Mouse (Mus musculus): Measurements from ENCODE around the gene Paqr7. TPM values are rescaled to one million over a fixed set of nuclear protein-coding genes. Genes with fewer than 3 reads are reported as not detected.
"Not testable (repeated sequence)": the region's sequence is repeated elsewhere in the genome, so short reads cannot be mapped to it uniquely, and the experiment has no call there.

Paqr7 gene
- polyA plus RNA-seq, 1 experiment = not detected

- TF ChIP-seq GATA1 (IDR thresholded peaks at IDR 0.05; ENCODE audit: low read length) (no peak), TAL1 (IDR thresholded peaks at IDR 0.05; ENCODE audit: low read length) (no peak)
- H3K9me3 ChIP-seq (ENCODE audit: control insufficient read depth, low read length) = peaks cover 2% of the 10 kb centered on the region; the same call in 1 of the 2 replicates
Measured at GRCm38 (mm10) chr4:134494780-134495545, 1.5 kb upstream of the Paqr7 start.

GRCm38 (mm10) chr4:134495546-134495923 is 962 bp upstream of the Paqr7 start:
- peaks cover 33% of the 10 kb centered on the region for H3K4me1 ChIP-seq (ENCODE audit: control insufficient read depth)
- H3K4me3 ChIP-seq (replicated peaks) = no peak overlapping the region
- no peak for TF ChIP-seq TAL1 (IDR thresholded peaks at IDR 0.05; ENCODE audit: low read length)
- no peak for TF ChIP-seq GATA1 (IDR thresholded peaks at IDR 0.05; ENCODE audit: low read length)

More at GRCm38 (mm10) chr4:134494780-134495545, 1.5 kb upstream of the Paqr7 start:
- H3K4me1 ChIP-seq (ENCODE audit: control insufficient read depth) = peaks cover 33% of the 10 kb centered on the region
- no peaks in the 10 kb centered on the region for H3K36me3 ChIP-seq (ENCODE audit: control insufficient read depth)
- peaks cover 48% of the 10 kb centered on the region for H3K27me3 ChIP-seq (ENCODE audit: control insufficient read depth)
- H3K4me3 ChIP-seq (replicated peaks) = no peak overlapping the region

GRCm38 (mm10) chr4:134497223-134497622 is 726 bp downstream of the Paqr7 start:
- TF ChIP-seq GATA1 (IDR thresholded peaks at IDR 0.05; ENCODE audit: low read length) = no peak
- no peak for TF ChIP-seq TAL1 (IDR thresholded peaks at IDR 0.05; ENCODE audit: low read length)
- H3K4me1 ChIP-seq (ENCODE audit: control insufficient read depth) = peaks cover 35% of the 10 kb centered on the region

More at GRCm38 (mm10) chr4:134495546-134495923, 962 bp upstream of the Paqr7 start:
- no peaks in the 10 kb centered on the region for H3K36me3 ChIP-seq (ENCODE audit: control insufficient read depth)
- H3K27me3 ChIP-seq (ENCODE audit: control insufficient read depth) = peaks cover 48% of the 10 kb centered on the region
- peaks cover 1% of the 10 kb centered on the region; the same call in 1 of the 2 replicates for H3K9me3 ChIP-seq (ENCODE audit: control insufficient read depth, low read length)

GRCm38 (mm10) chr4:134497986-134498731 is 1.7 kb downstream of the Paqr7 start:
- Histone ChIP-seq H3K36me3 (ENCODE audit: control insufficient read depth) (no peaks in the 10 kb centered on the region), H3K4me1 (ENCODE audit: control insufficient read depth) (peaks cover 35% of the 10 kb centered on the region), H3K9me3 (ENCODE audit: control insufficient read depth, low read length) (no peaks in the 10 kb centered on the region), H3K27me3 (ENCODE audit: control insufficient read depth) (peaks cover 41% of the 10 kb centered on the region), H3K4me3 (replicated peaks) (no peak overlapping the region)
- TF ChIP-seq TAL1 (IDR thresholded peaks at IDR 0.05; ENCODE audit: low read length) = no peak
- no peak for TF ChIP-seq GATA1 (IDR thresholded peaks at IDR 0.05; ENCODE audit: low read length)

More at GRCm38 (mm10) chr4:134497223-134497622, 726 bp downstream of the Paqr7 start:
- H3K4me3 ChIP-seq (replicated peaks) = peak overlapping the region; percentile 58
- no peaks in the 10 kb centered on the region for H3K9me3 ChIP-seq (ENCODE audit: control insufficient read depth, low read length)
- no peaks in the 10 kb centered on the region for H3K36me3 ChIP-seq (ENCODE audit: control insufficient read depth)
- peaks cover 48% of the 10 kb centered on the region for H3K27me3 ChIP-seq (ENCODE audit: control insufficient read depth)

GRCm38 (mm10) chr4:134498983-134499382 is 2.5 kb downstream of the Paqr7 start:
- Histone ChIP-seq H3K4me1 (ENCODE audit: control insufficient read depth) (peaks cover 41% of the 10 kb centered on the region), H3K27me3 (ENCODE audit: control insufficient read depth) (peaks cover 36% of the 10 kb centered on the region)
- not testable (repeated sequence) for H3K9me3 ChIP-seq (ENCODE audit: control insufficient read depth, low read length); H3K36me3 ChIP-seq (ENCODE audit: control insufficient read depth); H3K4me3 ChIP-seq (replicated peaks)

GRCm38 (mm10) chr4:134501095-134501494 is 4.6 kb downstream of the Paqr7 start:
- Histone ChIP-seq H3K36me3 (ENCODE audit: control insufficient read depth) (no peaks in the 10 kb centered on the region), H3K4me1 (ENCODE audit: control insufficient read depth) (peaks cover 40% of the 10 kb centered on the region)
- TF ChIP-seq GATA1 (IDR thresholded peaks at IDR 0.05; ENCODE audit: low read length) (no peak), TAL1 (IDR thresholded peaks at IDR 0.05; ENCODE audit: low read length) (no peak)

GRCm38 (mm10) chr4:134503686-134504357 is 7.3 kb downstream of the Paqr7 start:
- H3K4me3 ChIP-seq (replicated peaks) = no peak overlapping the region
- TF ChIP-seq TAL1 (IDR thresholded peaks at IDR 0.05; ENCODE audit: low read length) = no peak
- TF ChIP-seq GATA1 (IDR thresholded peaks at IDR 0.05; ENCODE audit: low read length) = no peak
- H3K9me3 ChIP-seq (ENCODE audit: control insufficient read depth, low read length) = no peaks in the 10 kb centered on the region
- peaks cover 7% of the 10 kb centered on the region for H3K36me3 ChIP-seq (ENCODE audit: control insufficient read depth)
- H3K4me1 ChIP-seq (ENCODE audit: control insufficient read depth) = peaks cover 44% of the 10 kb centered on the region
- H3K27me3 ChIP-seq (ENCODE audit: control insufficient read depth) = no peaks in the 10 kb centered on the region

More at GRCm38 (mm10) chr4:134501095-134501494, 4.6 kb downstream of the Paqr7 start:
- Histone ChIP-seq H3K4me3 (replicated peaks) (no peak overlapping the region), H3K27me3 (ENCODE audit: control insufficient read depth) (peaks cover 17% of the 10 kb centered on the region), H3K9me3 (ENCODE audit: control insufficient read depth, low read length) (no peaks in the 10 kb centered on the region)

- H3K4me1 ChIP-seq (ENCODE audit: control insufficient read depth) = peaks cover 46% of the 10 kb centered on the region
- H3K4me3 ChIP-seq (replicated peaks) = no peak overlapping the region
- H3K9me3 ChIP-seq (ENCODE audit: control insufficient read depth, low read length) = no peaks in the 10 kb centered on the region
- H3K27me3 ChIP-seq (ENCODE audit: control insufficient read depth) = no peaks in the 10 kb centered on the region
- peaks cover 7% of the 10 kb centered on the region for H3K36me3 ChIP-seq (ENCODE audit: control insufficient read depth)
- TF ChIP-seq TAL1 (IDR thresholded peaks at IDR 0.05; ENCODE audit: low read length) (no peak), GATA1 (IDR thresholded peaks at IDR 0.05; ENCODE audit: low read length) (no peak)
Measured at GRCm38 (mm10) chr4:134505303-134505789, 8.8 kb downstream of the Paqr7 start.

Data from erythroblast, embryonic 14.5 days (primary cell).